Mouse (Mus musculus) layer of hippocampus, adult 9-11 months (tissue): ENCODE data around the gene Galr3.
"Not testable (repeated sequence)": the region's sequence is repeated elsewhere in the genome, so short reads cannot be mapped to it uniquely, and the experiment has no call there.

Experiments
- DNase-seq: peaks from one replicate; pipeline ENCODE4 v3.0.0; 2022

The Galr3 gene

GRCm38 (mm10) chr15:79027291-79028205, 14.1 kb upstream of the Galr3 start:
- no peak for DNase-seq

GRCm38 (mm10) chr15:79028237-79028738, 13.4 kb upstream of the Galr3 start, which contains the start of gene H1f0:
Gene H1f0, plus strand, starts transcription at chr15:79028450.
- peak; percentile 93 for DNase-seq

- DNase-seq: no peak
Observed at GRCm38 (mm10) chr15:79028823-79029484, 12.7 kb upstream of the Galr3 start.

- no peak for DNase-seq
Observed at GRCm38 (mm10) chr15:79029519-79030241, 12.0 kb upstream of the Galr3 start.

- peak; percentile 93 for DNase-seq
Observed at GRCm38 (mm10) chr15:79030551-79031435, 10.9 kb upstream of the Galr3 start.

- not testable (repeated sequence) for DNase-seq
Observed at GRCm38 (mm10) chr15:79031908-79032307, 9.8 kb upstream of the Galr3 start.

- DNase-seq: no peak
Observed at GRCm38 (mm10) chr15:79037913-79038328, 3.8 kb upstream of the Galr3 start.

GRCm38 (mm10) chr15:79038331-79038730, 3.4 kb upstream of the Galr3 start:
- no peak for DNase-seq

- DNase-seq: peak; percentile 66
Observed at GRCm38 (mm10) chr15:79038853-79039252, 2.8 kb upstream of the Galr3 start.

- DNase-seq: no peak
Observed at GRCm38 (mm10) chr15:79040501-79041416, 926 bp upstream of the Galr3 start.

- peak; percentile 44 for DNase-seq
Observed at GRCm38 (mm10) chr15:79042721-79043491, 1.2 kb downstream of the Galr3 start.

GRCm38 (mm10) chr15:79044837-79045236, 3.2 kb downstream of the Galr3 start:
- DNase-seq: no peak

- no peak for DNase-seq
Observed at GRCm38 (mm10) chr15:79048186-79048585, 6.5 kb downstream of the Galr3 start.

- no peak for DNase-seq
Observed at GRCm38 (mm10) chr15:79050160-79050845, 8.6 kb downstream of the Galr3 start.

GRCm38 (mm10) chr15:79050964-79051363, 9.3 kb downstream of the Galr3 start:
- DNase-seq: no peak

GRCm38 (mm10) chr15:79051461-79052360, 10.0 kb downstream of the Galr3 start:
- no peak for DNase-seq

GRCm38 (mm10) chr15:79052366-79052765, 10.7 kb downstream of the Galr3 start:
- no peak for DNase-seq

- DNase-seq: no peak
Observed at GRCm38 (mm10) chr15:79056601-79057000, 14.9 kb downstream of the Galr3 start.
